Mouse (Mus musculus) MEL (cell line): ENCODE results near the gene Nod1.

Experiments
- CHD2 ChIP-seq: IDR thresholded peaks from 2 replicates; pipeline ENCODE4 v1.6.1; 2011; ENCODE audit warnings: low read length, improper control_type of control experiment
- CTCF ChIP-seq, 3 experiments: IDR thresholded peaks in 2 of 3; conservative IDR thresholded peaks in 1 of 3; 2 replicates each; pipeline ENCODE4 v1.5.1; 2011 to 2012; ENCODE audit warnings: low read length in 3 of 3, low read depth in 2 of 3, mild to moderate bottlenecking in 2 of 3, improper control_type of control experiment in 1 of 3, inconsistent platforms in 1 of 3, mixed read lengths in 1 of 3, moderate library complexity in 1 of 3; ENCODE audit not compliant: control insufficient read depth in 1 of 3, insufficient read depth in 1 of 3, poor library complexity in 1 of 3, severe bottlenecking in 1 of 3
- EP300 ChIP-seq, 2 experiments: IDR thresholded peaks; 2 replicates each; pipeline ENCODE4 v1.6.1; 2011; ENCODE audit warnings: improper control_type of control experiment in 2 of 2, low read length in 2 of 2, low read depth in 1 of 2, mild to moderate bottlenecking in 1 of 2
- GATA1 ChIP-seq: IDR thresholded peaks from 2 replicates; pipeline ENCODE4 v1.6.1; 2011; ENCODE audit warnings: low read depth, low read length, improper control_type of control experiment
- POLR2AphosphoS2 ChIP-seq: IDR thresholded peaks from 2 replicates; pipeline ENCODE4 v1.6.1; 2011; ENCODE audit warnings: low read length, improper control_type of control experiment
- TAL1 ChIP-seq: IDR thresholded peaks from 2 replicates; pipeline ENCODE4 v1.6.1; 2012; ENCODE audit warnings: mild to moderate bottlenecking, inconsistent platforms, low read length, moderate library complexity, mixed read lengths
- ZMIZ1 ChIP-seq: IDR thresholded peaks from 2 replicates; pipeline ENCODE4 v1.6.1; 2012; ENCODE audit warnings: low read depth, mild to moderate bottlenecking, inconsistent platforms, low read length, improper control_type of control experiment, moderate library complexity

GRCm38 (mm10) chr6:55009391-55010230 is 37.2 kb upstream of the Nod1 start:
- TF ChIP-seq CTCF (IDR thresholded peaks at IDR 0.05 in 2 of 3, conservative IDR thresholded peaks at IDR 0.05 in 1 of 3; ENCODE audit: control insufficient read depth in 1 of 3, insufficient read depth in 1 of 3, low read depth in 2 of 3, low read length in 3 of 3, poor library complexity in 1 of 3, severe bottlenecking in 1 of 3) = no peak
- no peak for TF ChIP-seq CHD2
- TF ChIP-seq TAL1 = no peak
- TF ChIP-seq EP300 (IDR thresholded peaks at IDR 0.05; ENCODE audit: low read depth in 1 of 2, low read length in 2 of 2) = no peak
- TF ChIP-seq GATA1 = no peak
- no peak for TF ChIP-seq ZMIZ1
- no peak for TF ChIP-seq POLR2AphosphoS2
